Mouse (Mus musculus) kidney, embryonic 16.5 days (tissue): Measurements from ENCODE around the gene Nfkbie. TPM values are rescaled to one million over a fixed set of nuclear protein-coding genes. Genes with fewer than 3 reads are reported as not detected.

Experiments
- ATAC-seq: fragments of 200-750 bp; cut with Nextera tagmentation; 2 replicates; pipeline ENCODE4 v1.8.0; 2017; ENCODE audit warnings: moderate TSS enrichment; ENCODE audit not compliant: low FRiP score, low TSS enrichment
- H3K27ac ChIP-seq: fragments of 300-500 bp; sonication (generic); 2 replicates; pipeline ENCODE4 v1.5.1; 2014; ENCODE audit warnings: low read length
- H3K27me3 ChIP-seq: fragments of 300-500 bp; sonication (generic); 2 replicates; pipeline ENCODE4 v1.6.1; 2014; ENCODE audit warnings: low read length, control low read depth, mixed read lengths; ENCODE audit not compliant: insufficient read depth
- H3K36me3 ChIP-seq: fragments of 300-500 bp; sonication (generic); 2 replicates; pipeline ENCODE4 v1.6.1; 2014; ENCODE audit warnings: low read length, control low read depth, mixed read lengths; ENCODE audit not compliant: insufficient read depth
- H3K4me1 ChIP-seq: fragments of 300-500 bp; sonication (generic); 2 replicates; pipeline ENCODE4 v1.6.1; 2014; ENCODE audit warnings: low read length, control low read depth, mixed read lengths; ENCODE audit not compliant: insufficient read depth
- H3K4me2 ChIP-seq: fragments of 300-500 bp; sonication (generic); replicated peaks from 2 replicates; pipeline ENCODE4 v1.6.1; 2014; ENCODE audit warnings: low read depth, low read length
- H3K4me3 ChIP-seq: fragments of 300-500 bp; sonication (generic); 2 replicates; pipeline ENCODE4 v1.5.1; 2014; ENCODE audit warnings: mild to moderate bottlenecking, low read length
- H3K9ac ChIP-seq: fragments of 300-500 bp; sonication (generic); replicated peaks from 2 replicates; pipeline ENCODE4 v1.6.1; 2014; ENCODE audit warnings: low read length
- H3K9me3 ChIP-seq: fragments of 300-500 bp; sonication (generic); 2 replicates; pipeline ENCODE4 v1.6.1; 2016; ENCODE audit warnings: low read length, control low read depth
- WGBS: fragments of 180-500 bp; shearing (Covaris S2); extraction: QIAGEN DNeasy Blood & Tissue Kit; methylation state at CpG from one replicate; pipeline ENCODE4 v1.1.7; 2014; 5-methylcytosine and 5-hydroxymethylcytosine counted together
- polyA plus RNA-seq: library from polyadenylated mRNA; unstranded; fragments of >200 nt; fragmentation: Nextera tagmentation; extraction: Ambion mirVana; gene quantifications from 2 replicates; pipeline ENCODE4 v1.2.1, GENCODE M21; 2015

Gene Nfkbie
- polyA plus RNA-seq: 5.9 and 6.4 TPM in 2 replicates

DNA sequence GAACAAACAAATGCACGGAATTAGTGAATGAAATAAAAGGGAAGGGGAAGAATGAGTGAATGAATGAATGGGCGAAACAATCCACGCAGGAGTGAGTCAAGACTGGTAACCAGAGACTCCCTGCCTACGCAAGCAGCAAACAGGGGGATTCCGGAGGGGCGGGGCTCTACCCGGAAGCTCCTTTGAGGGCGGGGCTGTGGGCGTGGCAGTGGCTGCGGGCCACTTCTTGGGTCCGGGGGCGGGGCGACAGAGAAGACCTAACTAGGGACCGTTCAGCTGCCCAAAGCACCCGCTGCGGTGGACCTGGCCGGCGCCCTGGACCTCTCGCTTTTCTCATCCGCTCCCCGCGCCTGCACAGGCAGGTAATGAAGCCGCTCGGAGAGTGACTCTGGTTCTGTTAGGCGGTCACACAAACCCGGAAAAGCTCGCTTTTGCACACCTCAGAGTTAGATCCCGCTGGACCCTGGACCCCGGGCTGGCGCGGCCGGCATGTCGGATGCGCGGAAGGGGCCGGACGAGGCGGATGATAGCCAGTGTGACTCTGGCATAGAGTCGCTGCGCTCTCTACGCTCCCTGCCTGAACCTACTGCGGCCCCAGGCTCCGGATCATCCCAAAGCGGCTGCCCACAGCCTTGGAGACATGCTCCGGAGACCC is at the start of gene Nfkbie:
TSS of gene Nfkbie (plus strand) at position 252 of the 655 bp plus-strand sequence.
- peak; percentile 82 for ATAC-seq
- Histone ChIP-seq H3K4me1 (peaks cover 19% of the 10 kb centered on the region), H3K9me3 (no peaks in the 10 kb centered on the region), H3K4me2 (peak within 1 kb of the TSS; percentile 97), H3K27ac (0 out of 2 replicates have a peak within 1 kb of the TSS, but pooled peaks have one; percentile 17), H3K27me3 (peaks cover 11% of the 10 kb centered on the region), H3K9ac (peak within 1 kb of the TSS; percentile 69), H3K4me3 (peak within 1 kb of the TSS; percentile 72), H3K36me3 (no peaks in the 10 kb centered on the region)
- WGBS: under 1% methylated on average over 44 of the region's 45 CpGs

- no peaks in the 10 kb centered on the region for H3K27me3 ChIP-seq
- peaks cover 17% of the 10 kb centered on the region for H3K36me3 ChIP-seq
- no peak overlapping the region; the same call in 1 of the 2 replicates for H3K4me2 ChIP-seq
- 0 out of 2 replicates have a peak overlapping the region, but pooled peaks have one; percentile 90 for H3K9ac ChIP-seq
- H3K9me3 ChIP-seq: no peaks in the 10 kb centered on the region
- H3K4me1 ChIP-seq: peaks cover 5% of the 10 kb centered on the region; the same call in 1 of the 2 replicates
- H3K27ac ChIP-seq: no peak overlapping the region
- ATAC-seq: 0 out of 2 replicates have a peak, but pooled peaks have one; percentile 30
- WGBS: 71% methylated on average over 6 of the region's 6 CpGs
- no peak overlapping the region for H3K4me3 ChIP-seq
Measured at GRCm38 (mm10) chr17:45505941-45506465, 49.5 kb upstream of the Nfkbie start.

GRCm38 (mm10) chr17:45506700-45507189 is 48.8 kb upstream of the Nfkbie start, which contains the start of gene Aars2:
Gene Aars2 (plus strand): TSS chr17:45506841.
- Histone ChIP-seq H3K4me1 (peaks cover 5% of the 10 kb centered on the region; the same call in 1 of the 2 replicates), H3K9me3 (no peaks in the 10 kb centered on the region), H3K9ac (peak within 1 kb of the TSS; percentile 90), H3K4me3 (peak within 1 kb of the TSS; percentile 86), H3K27ac (peak within 1 kb of the TSS; percentile 84), H3K4me2 (peak within 1 kb of the TSS; percentile 48), H3K36me3 (peaks cover 18% of the 10 kb centered on the region), H3K27me3 (no peaks in the 10 kb centered on the region)
- 0% methylated on average over 42 of the region's 42 CpGs for WGBS
- peak; percentile 95 for ATAC-seq

GRCm38 (mm10) chr17:45510871-45511270 is 44.6 kb upstream of the Nfkbie start:
- 87% methylated on average over 4 of the region's 4 CpGs for WGBS
- Histone ChIP-seq H3K27ac (no peak overlapping the region), H3K4me2 (no peak overlapping the region), H3K4me3 (no peak overlapping the region), H3K9ac (no peak overlapping the region), H3K4me1 (peaks cover 5% of the 10 kb centered on the region; the same call in 1 of the 2 replicates), H3K27me3 (no peaks in the 10 kb centered on the region), H3K9me3 (no peaks in the 10 kb centered on the region), H3K36me3 (peaks cover 21% of the 10 kb centered on the region)
- no peak for ATAC-seq

DNA sequence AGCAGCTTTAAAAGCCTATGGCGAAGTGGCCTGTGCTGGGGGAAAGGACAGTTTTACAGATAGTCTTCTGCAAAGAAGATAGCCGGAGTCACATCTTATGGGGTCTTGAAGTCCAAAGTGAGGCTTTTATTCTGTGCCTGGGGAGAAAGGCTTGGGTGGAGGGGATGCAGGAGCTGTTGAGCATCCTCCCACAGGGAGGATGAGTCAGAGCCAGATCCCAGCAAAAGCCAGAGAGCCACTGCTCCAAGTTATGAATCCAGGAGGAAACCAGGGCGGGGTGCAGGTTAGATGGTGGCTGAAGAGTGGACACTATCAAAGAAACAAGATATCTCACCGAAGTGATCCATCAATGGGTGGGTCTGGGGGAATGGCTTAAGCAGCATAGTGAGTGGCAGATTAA is 43.7 kb upstream of the Nfkbie start:
- peaks cover 5% of the 10 kb centered on the region; the same call in 1 of the 2 replicates for H3K4me1 ChIP-seq
- H3K36me3 ChIP-seq: peaks cover 21% of the 10 kb centered on the region
- H3K4me3 ChIP-seq: no peak overlapping the region
- H3K27me3 ChIP-seq: no peaks in the 10 kb centered on the region
- 93% methylated on average over 4 of the region's 4 CpGs for WGBS
- H3K9me3 ChIP-seq: no peaks in the 10 kb centered on the region
- H3K27ac ChIP-seq: no peak overlapping the region
- no peak for ATAC-seq
- no peak overlapping the region for H3K9ac ChIP-seq
- no peak overlapping the region for H3K4me2 ChIP-seq

DNA sequence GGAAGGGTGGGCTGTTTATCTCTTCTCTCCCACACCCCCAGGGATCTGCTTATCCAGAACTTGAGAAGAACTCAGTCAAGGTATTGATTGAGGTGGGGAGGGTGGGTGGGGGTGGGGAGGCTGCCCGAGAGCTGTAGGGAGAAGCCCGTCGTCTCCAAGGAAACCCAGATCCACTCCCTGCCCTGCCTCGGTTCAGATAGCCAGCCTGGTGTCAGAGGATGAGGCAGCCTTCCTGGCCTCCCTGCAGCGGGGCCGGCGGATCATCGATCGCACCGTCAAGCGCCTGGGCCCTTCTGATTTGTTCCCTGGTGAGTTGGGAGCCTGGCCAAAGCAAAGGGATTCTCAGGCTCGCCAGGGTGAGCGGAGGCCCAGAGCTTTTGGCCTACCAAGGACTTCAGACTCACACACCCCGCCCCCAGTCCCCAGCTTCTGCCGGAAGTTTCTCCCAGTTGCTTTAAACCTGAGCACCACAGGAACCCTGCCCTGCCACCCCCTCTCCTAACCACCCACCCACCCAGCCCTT is 40.2 kb upstream of the Nfkbie start:
- no peak for ATAC-seq

GRCm38 (mm10) chr17:45515806-45516205 is 39.7 kb upstream of the Nfkbie start:
- H3K9me3 ChIP-seq: no peaks in the 10 kb centered on the region
- no peak overlapping the region for H3K9ac ChIP-seq
- no peaks in the 10 kb centered on the region for H3K4me1 ChIP-seq
- no peaks in the 10 kb centered on the region for H3K27me3 ChIP-seq
- no peak for ATAC-seq
- no peak overlapping the region for H3K4me3 ChIP-seq
- H3K27ac ChIP-seq: no peak overlapping the region
- 81% methylated on average over 10 of the region's 10 CpGs for WGBS
- H3K4me2 ChIP-seq: no peak overlapping the region
- H3K36me3 ChIP-seq: peaks cover 26% of the 10 kb centered on the region

More for the DNA sequence above, 40.2 kb upstream of the Nfkbie start:
- 57% methylated on average over 15 of the region's 15 CpGs for WGBS
- Histone ChIP-seq H3K27ac (no peak overlapping the region), H3K27me3 (no peaks in the 10 kb centered on the region), H3K9me3 (no peaks in the 10 kb centered on the region), H3K4me1 (no peaks in the 10 kb centered on the region), H3K4me2 (no peak overlapping the region), H3K36me3 (peaks cover 25% of the 10 kb centered on the region), H3K4me3 (no peak overlapping the region), H3K9ac (no peak overlapping the region)

DNA sequence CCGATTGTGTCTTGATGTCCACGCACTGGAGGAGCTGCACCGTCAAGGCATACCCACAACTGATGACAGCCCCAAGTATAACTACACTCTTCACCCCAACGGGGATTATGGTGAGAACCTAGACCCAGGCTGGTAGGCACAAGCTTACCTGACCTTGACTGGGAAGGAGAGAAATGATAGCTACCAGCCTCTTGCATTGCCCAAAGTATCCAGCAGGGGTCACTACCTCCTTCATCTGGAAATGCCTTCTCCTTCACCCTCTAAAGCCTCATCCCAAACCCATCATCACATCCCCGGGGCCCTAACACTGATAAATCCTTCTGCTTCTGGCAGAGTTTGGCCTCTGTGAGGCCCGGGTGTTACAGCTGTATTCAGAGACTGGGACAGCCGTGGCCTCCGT is 39.0 kb upstream of the Nfkbie start:
- H3K27ac ChIP-seq: no peak overlapping the region
- H3K4me1 ChIP-seq: no peaks in the 10 kb centered on the region
- no peaks in the 10 kb centered on the region for H3K27me3 ChIP-seq
- no peak overlapping the region for H3K4me2 ChIP-seq
- no peaks in the 10 kb centered on the region for H3K9me3 ChIP-seq
- H3K36me3 ChIP-seq: peaks cover 26% of the 10 kb centered on the region; the same call in 1 of the 2 replicates
- WGBS: 54% methylated on average over 8 of the region's 8 CpGs
- no peak overlapping the region for H3K9ac ChIP-seq
- H3K4me3 ChIP-seq: no peak overlapping the region
- ATAC-seq: no peak

GRCm38 (mm10) chr17:45517135-45517534 is 38.4 kb upstream of the Nfkbie start:
- no peak overlapping the region for H3K4me3 ChIP-seq
- no peaks in the 10 kb centered on the region for H3K9me3 ChIP-seq
- no peak overlapping the region for H3K9ac ChIP-seq
- no peak overlapping the region for H3K4me2 ChIP-seq
- H3K4me1 ChIP-seq: no peaks in the 10 kb centered on the region
- no peak for ATAC-seq
- H3K27ac ChIP-seq: no peak overlapping the region
- H3K36me3 ChIP-seq: peaks cover 22% of the 10 kb centered on the region; the same call in 1 of the 2 replicates
- no peaks in the 10 kb centered on the region for H3K27me3 ChIP-seq
- 96% methylated on average over 21 of the region's 21 CpGs for WGBS
